Mouse (Mus musculus): ENCODE measurements around the gene Gadl1.

The Gadl1 gene

GRCm38 (mm10) chr9:116118332-116118872, 209.1 kb downstream of the Gadl1 start:
- ATAC-seq (ENCODE audit: insufficient number of reproducible peaks, low FRiP score, low TSS enrichment): no peak

GRCm38 (mm10) chr9:116119990-116120389, 210.7 kb downstream of the Gadl1 start:
- ATAC-seq (ENCODE audit: insufficient number of reproducible peaks, low FRiP score, low TSS enrichment): no peak

- ATAC-seq (ENCODE audit: insufficient number of reproducible peaks, low FRiP score, low TSS enrichment): no peak
Observed at GRCm38 (mm10) chr9:116121472-116121871, 212.2 kb downstream of the Gadl1 start.

- ATAC-seq (ENCODE audit: insufficient number of reproducible peaks, low FRiP score, low TSS enrichment): no peak
Observed at GRCm38 (mm10) chr9:116122544-116122943, 213.3 kb downstream of the Gadl1 start.

- no peak for ATAC-seq (ENCODE audit: insufficient number of reproducible peaks, low FRiP score, low TSS enrichment)
Observed at GRCm38 (mm10) chr9:116122969-116123589, 213.8 kb downstream of the Gadl1 start.

Data from cerebellum, adult (tissue).